Mouse (Mus musculus) hindbrain, embryonic 13.5 days (tissue): ENCODE results near the gene Mxra7. TPM values are rescaled to one million over a fixed set of nuclear protein-coding genes. Genes with fewer than 3 reads are reported as not detected.

Experiments used
- ATAC-seq: fragments of 200-750 bp; cut with Nextera tagmentation; 2 replicates; pipeline ENCODE4 v1.8.0; 2017; ENCODE audit warnings: moderate TSS enrichment; ENCODE audit not compliant: low FRiP score
- H3K27ac ChIP-seq: fragments of 300-500 bp; sonication (generic); 2 replicates; pipeline ENCODE4 v1.5.1; 2015; ENCODE audit warnings: inconsistent platforms, mild to moderate bottlenecking, moderate library complexity
- H3K27me3 ChIP-seq: fragments of 300-500 bp; sonication (generic); 2 replicates; pipeline ENCODE4 v1.6.1; 2015; ENCODE audit warnings: mild to moderate bottlenecking, inconsistent platforms
- H3K36me3 ChIP-seq: fragments of 300-500 bp; sonication (generic); 2 replicates; pipeline ENCODE4 v1.6.1; 2015; ENCODE audit warnings: mild to moderate bottlenecking, inconsistent platforms
- H3K4me1 ChIP-seq: fragments of 300-500 bp; sonication (generic); replicated peaks from 2 replicates; pipeline ENCODE4 v1.6.1; 2015; ENCODE audit warnings: inconsistent platforms
- H3K4me2 ChIP-seq: fragments of 300-500 bp; sonication (generic); 2 replicates; pipeline ENCODE4 v1.6.1; 2015; ENCODE audit warnings: inconsistent platforms, mild to moderate bottlenecking, moderate library complexity
- H3K4me3 ChIP-seq: fragments of 300-500 bp; sonication (generic); 2 replicates; pipeline ENCODE4 v1.5.1; 2015; ENCODE audit warnings: mild to moderate bottlenecking, inconsistent platforms
- H3K9ac ChIP-seq: fragments of 300-500 bp; sonication (generic); 2 replicates; pipeline ENCODE4 v1.6.1; 2015; ENCODE audit warnings: mild to moderate bottlenecking, inconsistent platforms
- H3K9me3 ChIP-seq: fragments of 300-500 bp; sonication (generic); 2 replicates; pipeline ENCODE4 v1.6.1; 2016; ENCODE audit warnings: inconsistent platforms
- WGBS: fragments of 180-500 bp; shearing (Covaris S2); methylation state at CpG from one replicate; pipeline ENCODE4 v1.1.7; 2015; 5-methylcytosine and 5-hydroxymethylcytosine counted together
- polyA plus RNA-seq: library from polyadenylated mRNA; unstranded; fragments of >200 nt; fragmentation: Nextera tagmentation; extraction: Ambion mirVana; gene quantifications from 2 replicates; pipeline ENCODE4 v1.2.1, GENCODE M21; 2015

Gene Mxra7
- polyA plus RNA-seq, 1 experiment from 2014 or later, result 67.2 TPM

- no peaks in the 10 kb centered on the region for H3K27me3 ChIP-seq
- no peaks in the 10 kb centered on the region for H3K9me3 ChIP-seq
- no peak overlapping the region for H3K4me2 ChIP-seq
- H3K36me3 ChIP-seq, result no peaks in the 10 kb centered on the region
- ATAC-seq, result no peak
- no peak overlapping the region for H3K9ac ChIP-seq
- 94% methylated on average over 10 of the region's 10 CpGs for WGBS
- no peaks in the 10 kb centered on the region for H3K4me1 ChIP-seq
- H3K4me3 ChIP-seq, result no peak overlapping the region
- no peak overlapping the region for H3K27ac ChIP-seq
These were observed 43.6 kb downstream of the Mxra7 start for GRCm38 (mm10) chr11:116784221-116784620.

DNA sequence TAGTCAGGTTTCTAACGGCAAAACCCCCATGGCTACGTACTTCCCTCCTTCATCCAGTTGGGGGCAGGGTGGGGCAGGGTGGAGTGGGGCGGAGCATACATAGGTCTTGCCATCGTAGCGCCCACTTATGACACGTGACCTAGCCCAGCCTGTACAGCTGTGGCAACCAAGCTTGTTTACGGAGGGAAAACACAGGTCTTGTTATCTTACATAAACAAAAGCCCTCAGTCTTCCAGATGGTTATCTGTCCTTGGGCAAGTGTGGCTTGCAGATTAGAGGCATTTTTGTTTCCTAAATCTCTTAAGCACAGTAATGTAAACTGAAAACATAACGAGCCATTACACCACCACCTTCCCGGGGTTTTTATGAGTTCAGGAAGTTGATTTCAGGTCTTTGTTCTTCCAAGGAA lies 45.1 kb downstream of the Mxra7 start:
- Histone ChIP-seq H3K27ac (no peak overlapping the region), H3K9me3 (no peaks in the 10 kb centered on the region), H3K36me3 (no peaks in the 10 kb centered on the region), H3K9ac (no peak overlapping the region), H3K4me3 (no peak overlapping the region), H3K4me2 (no peak overlapping the region), H3K27me3 (no peaks in the 10 kb centered on the region), H3K4me1 (no peaks in the 10 kb centered on the region)
- no peak for ATAC-seq
- WGBS, result 76% methylated on average over 9 of the region's 9 CpGs

DNA sequence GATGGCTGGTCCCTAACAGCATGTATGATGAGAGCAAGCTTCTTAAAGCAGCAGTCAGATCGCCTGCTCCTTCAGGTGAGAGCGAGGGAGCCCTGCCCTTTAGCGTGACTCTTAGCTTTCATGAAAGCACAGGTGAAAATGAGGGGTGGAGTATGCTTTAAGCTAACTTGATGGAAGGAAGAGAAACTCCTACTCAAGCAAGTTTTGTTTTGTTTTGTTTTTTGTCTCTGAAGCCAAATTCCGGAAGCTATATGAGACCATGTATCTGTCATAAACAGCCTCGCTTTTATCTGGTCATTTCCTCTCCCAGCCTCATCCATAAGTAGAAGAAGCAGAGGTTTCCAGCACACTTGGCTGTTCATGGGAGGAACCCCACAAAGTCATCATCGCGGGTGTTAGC lies 52.4 kb downstream of the Mxra7 start, which contains the start of gene St6galnac1:
Gene St6galnac1, minus strand, starts transcription at position 101 of the 400 bp plus-strand sequence.
- Histone ChIP-seq H3K9me3 (no peaks in the 10 kb centered on the region), H3K27ac (no peak within 1 kb of the TSS), H3K9ac (no peak within 1 kb of the TSS), H3K36me3 (no peaks in the 10 kb centered on the region), H3K4me2 (no peak within 1 kb of the TSS), H3K4me1 (no peaks in the 10 kb centered on the region), H3K4me3 (no peak within 1 kb of the TSS), H3K27me3 (no peaks in the 10 kb centered on the region)
- 89% methylated on average over 7 of the region's 7 CpGs for WGBS
- ATAC-seq, result no peak

GRCm38 (mm10) chr11:116773205-116773604 lies 54.6 kb downstream of the Mxra7 start:
- WGBS, result 59% methylated on average over 2 of the region's 2 CpGs
- Histone ChIP-seq H3K9me3 (no peaks in the 10 kb centered on the region), H3K4me1 (no peaks in the 10 kb centered on the region), H3K27ac (no peak overlapping the region), H3K9ac (no peak overlapping the region), H3K4me2 (no peak overlapping the region), H3K27me3 (no peaks in the 10 kb centered on the region), H3K36me3 (no peaks in the 10 kb centered on the region), H3K4me3 (no peak overlapping the region)
- no peak for ATAC-seq

DNA sequence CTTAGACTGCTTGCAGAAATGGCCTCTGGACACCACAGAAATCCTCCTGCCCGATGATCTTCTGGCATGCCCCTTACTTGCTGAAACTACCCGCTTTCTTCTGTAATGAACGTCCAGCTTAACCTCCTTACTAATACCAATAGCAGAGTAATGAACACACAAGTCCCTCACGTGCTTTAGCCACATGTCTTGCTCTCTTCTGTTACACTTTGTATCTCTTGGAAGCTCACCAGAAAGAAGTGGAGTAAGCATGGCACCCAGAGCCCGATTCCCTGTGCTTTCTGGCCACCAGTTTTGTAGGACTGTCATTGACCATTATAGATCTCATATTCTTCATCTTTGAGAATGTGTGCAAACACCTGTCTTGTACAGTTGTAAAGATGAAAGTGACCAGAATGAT lies 58.0 kb downstream of the Mxra7 start:
- Histone ChIP-seq H3K4me3 (no peak overlapping the region), H3K4me2 (no peak overlapping the region), H3K36me3 (no peaks in the 10 kb centered on the region), H3K9ac (no peak overlapping the region), H3K27me3 (no peaks in the 10 kb centered on the region), H3K9me3 (no peaks in the 10 kb centered on the region), H3K27ac (no peak overlapping the region), H3K4me1 (no peaks in the 10 kb centered on the region)
- 86% methylated on average over 5 of the region's 5 CpGs for WGBS
- no peak for ATAC-seq

GRCm38 (mm10) chr11:116764946-116765345 lies 62.9 kb downstream of the Mxra7 start:
- H3K36me3 ChIP-seq, result no peaks in the 10 kb centered on the region
- no peak for ATAC-seq
- 92% methylated on average over 2 of the region's 2 CpGs for WGBS
- no peaks in the 10 kb centered on the region for H3K27me3 ChIP-seq
- no peak overlapping the region for H3K27ac ChIP-seq
- no peak overlapping the region for H3K4me3 ChIP-seq
- no peaks in the 10 kb centered on the region for H3K9me3 ChIP-seq
- no peak overlapping the region for H3K9ac ChIP-seq
- no peaks in the 10 kb centered on the region for H3K4me1 ChIP-seq
- H3K4me2 ChIP-seq, result no peak overlapping the region

DNA sequence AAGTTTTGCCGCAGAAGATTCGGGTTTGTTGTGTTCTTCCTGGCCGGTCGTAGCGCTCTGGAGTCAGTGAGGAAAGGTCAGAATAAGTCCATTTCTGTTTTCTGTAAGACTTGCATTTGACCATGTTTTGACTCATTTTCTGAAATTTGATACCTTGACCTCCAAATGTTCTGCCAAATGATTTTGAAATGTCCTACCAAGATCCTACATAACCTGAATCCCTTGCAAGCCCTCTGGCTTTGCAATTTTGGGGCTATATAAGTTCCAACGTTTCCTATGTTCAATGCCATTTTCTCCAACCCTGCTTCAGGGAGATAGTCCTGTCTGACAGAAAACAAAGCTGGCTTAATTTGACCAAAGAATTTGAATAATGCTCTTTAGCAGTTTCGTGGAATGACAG lies 63.5 kb downstream of the Mxra7 start:
- Histone ChIP-seq H3K27ac (no peak overlapping the region), H3K36me3 (no peaks in the 10 kb centered on the region), H3K4me1 (no peaks in the 10 kb centered on the region), H3K4me3 (no peak overlapping the region), H3K9ac (no peak overlapping the region), H3K9me3 (no peaks in the 10 kb centered on the region), H3K27me3 (no peaks in the 10 kb centered on the region), H3K4me2 (no peak overlapping the region)
- WGBS, result 96% methylated on average over 7 of the region's 7 CpGs
- no peak for ATAC-seq

GRCm38 (mm10) chr11:116755191-116755590 lies 72.7 kb downstream of the Mxra7 start:
- no peaks in the 10 kb centered on the region for H3K9me3 ChIP-seq
- H3K4me3 ChIP-seq, result no peak overlapping the region
- H3K4me2 ChIP-seq, result no peak overlapping the region
- WGBS, result 88% methylated on average over 4 of the region's 4 CpGs
- no peaks in the 10 kb centered on the region for H3K36me3 ChIP-seq
- H3K27me3 ChIP-seq, result no peaks in the 10 kb centered on the region
- ATAC-seq, result no peak
- no peak overlapping the region for H3K27ac ChIP-seq
- H3K9ac ChIP-seq, result no peak overlapping the region
- no peaks in the 10 kb centered on the region for H3K4me1 ChIP-seq

DNA sequence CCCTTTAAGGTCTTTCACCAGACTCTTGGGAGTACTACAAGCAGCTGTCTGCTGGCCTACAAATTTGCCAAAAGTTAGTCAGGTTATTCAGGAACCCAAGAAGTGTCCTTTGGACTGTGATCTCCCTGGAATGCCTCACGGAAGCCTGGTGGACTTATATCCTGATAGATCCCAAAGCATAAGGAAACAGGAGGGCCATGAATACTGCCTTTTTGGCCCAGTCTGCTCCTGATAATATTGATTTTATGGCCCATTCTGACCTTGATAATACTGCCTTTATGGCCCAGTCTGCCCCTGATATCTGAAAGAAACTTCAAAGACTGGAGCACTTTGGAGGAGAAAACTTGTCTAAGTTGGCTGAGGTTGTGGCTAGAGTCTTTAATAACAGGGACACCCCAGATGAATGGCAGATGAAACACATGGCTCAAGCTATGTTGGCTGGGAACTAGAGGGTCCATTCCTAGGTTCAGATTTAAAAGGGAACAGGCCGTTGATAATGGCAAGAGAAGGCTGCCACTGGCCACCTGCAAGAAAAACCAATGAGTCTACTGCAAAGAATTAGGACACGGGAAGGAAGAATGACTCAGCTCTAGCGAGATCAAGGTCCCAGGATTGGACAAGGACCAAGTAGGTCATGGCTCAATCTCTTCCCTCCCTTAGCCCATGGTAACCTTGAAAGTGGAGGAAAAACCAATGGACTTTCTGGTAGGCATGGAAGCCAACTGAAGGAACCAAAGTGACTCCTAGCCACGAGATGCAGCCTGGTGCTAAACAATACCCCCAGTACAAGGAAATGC lies 74.0 kb downstream of the Mxra7 start:
- H3K36me3 ChIP-seq, result no peaks in the 10 kb centered on the region
- H3K4me2 ChIP-seq, result no peak overlapping the region
- H3K27me3 ChIP-seq, result no peaks in the 10 kb centered on the region
- no peaks in the 10 kb centered on the region for H3K9me3 ChIP-seq
- H3K27ac ChIP-seq, result no peak overlapping the region
- no peaks in the 10 kb centered on the region for H3K4me1 ChIP-seq
- no peak for ATAC-seq
- H3K4me3 ChIP-seq, result no peak overlapping the region
- no peak overlapping the region for H3K9ac ChIP-seq
- 92% methylated on average over 5 of the region's 5 CpGs for WGBS

Other genes starting within 250 kb of the Mxra7 start
- gene Ube2o, start 246.6 kb downstream of the Mxra7 start, polyA plus RNA-seq, result 14.1 and 14.8 TPM in 2 replicates
- gene Aanat, start 241.6 kb downstream of the Mxra7 start, polyA plus RNA-seq, result 0.36 and 1.0 TPM in 2 replicates
- gene Rhbdf2, start 201.0 kb downstream of the Mxra7 start, polyA plus RNA-seq, result 1.8 and 2.1 TPM in 2 replicates
- gene Prcd, start 174.5 kb downstream of the Mxra7 start, polyA plus RNA-seq, result 1.2 and 1.4 TPM in 2 replicates
- gene Cygb, start 173.7 kb downstream of the Mxra7 start, polyA plus RNA-seq, result 16.4 and 18.1 TPM in 2 replicates
- gene St6galnac1, start 52.5 kb downstream of the Mxra7 start, polyA plus RNA-seq, result not detected in 2 replicates
- 79.3 and 83.2 TPM in 2 replicates for gene Mettl23, start 15.2 kb upstream of the Mxra7 start, polyA plus RNA-seq
- 70.4 and 74.7 TPM in 2 replicates for gene Jmjd6, start 15.4 kb upstream of the Mxra7 start, polyA plus RNA-seq
- gene Mfsd11, start 24.4 kb upstream of the Mxra7 start, polyA plus RNA-seq, result 48.0 and 53.9 TPM in 2 replicates
- 588 and 607 TPM in 2 replicates for gene Srsf2, start 25.0 kb upstream of the Mxra7 start, polyA plus RNA-seq
- 22.8 and 24.5 TPM in 2 replicates for gene Mgat5b, start 90.8 kb upstream of the Mxra7 start, polyA plus RNA-seq